Mouse (Mus musculus) thymus, adult 2 months (tissue): Measurements from ENCODE around the gene a. TPM values are rescaled to one million over a fixed set of nuclear protein-coding genes. Genes with fewer than 3 reads are reported as not detected.
A peak's percentile ranks its signal among the peaks of the same experiment; 100 is the strongest.

ENCODE experiments used
- DNase-seq: peaks from one replicate; pipeline ENCODE4 v3.0.0; 2021
- H3K27ac ChIP-seq: fragments of 200-500 bp; 2 replicates; pipeline ENCODE4 v1.5.1; 2012; ENCODE audit warnings: low read length, control low read depth; ENCODE audit not compliant: control insufficient read depth, insufficient read depth
- H3K27me3 ChIP-seq: fragments of 200-500 bp; 2 replicates; pipeline ENCODE4 v1.6.1; 2012; ENCODE audit warnings: mild to moderate bottlenecking, low read length, moderate library complexity, mixed read lengths; ENCODE audit not compliant: control insufficient read depth, insufficient read depth
- H3K36me3 ChIP-seq: fragments of 200-500 bp; 2 replicates; pipeline ENCODE4 v1.6.1; 2012; ENCODE audit warnings: mild to moderate bottlenecking, low read length, moderate library complexity; ENCODE audit not compliant: control insufficient read depth, insufficient read depth
- H3K4me1 ChIP-seq: fragments of 200-500 bp; replicated peaks from 2 replicates; pipeline ENCODE4 v1.6.1; 2012; ENCODE audit warnings: low read length; ENCODE audit not compliant: control insufficient read depth, insufficient read depth
- H3K4me3 ChIP-seq: fragments of 200-500 bp; 2 replicates; pipeline ENCODE4 v1.5.1; 2012; ENCODE audit warnings: mild to moderate bottlenecking, low read length, control low read depth, moderate library complexity; ENCODE audit not compliant: control insufficient read depth, insufficient read depth
- CTCF ChIP-seq: fragments of 200-500 bp; IDR thresholded peaks from 2 replicates; pipeline ENCODE4 v1.5.1; 2012; ENCODE audit warnings: mild to moderate bottlenecking, control low read depth, low read length, moderate library complexity, borderline replicate concordance; ENCODE audit not compliant: control insufficient read depth, poor library complexity, insufficient read depth; ENCODE audit errors: extremely low read depth
- POLR2A ChIP-seq: fragments of 200-500 bp; IDR thresholded peaks from 2 replicates; pipeline ENCODE4 v1.6.1; 2012; ENCODE audit warnings: mild to moderate bottlenecking, low read length, control low read depth, moderate library complexity; ENCODE audit not compliant: control insufficient read depth, poor library complexity, insufficient read depth; ENCODE audit errors: extremely low read depth
- WGBS: fragments of 180-500 bp; shearing (Covaris S2); methylation state at CpG from one replicate; pipeline ENCODE4 v1.1.7; 2018; 5-methylcytosine and 5-hydroxymethylcytosine counted together
- polyA plus RNA-seq: library from polyadenylated mRNA; depleted of rRNA; stranded (reverse); fragments of >200 nt; gene quantifications from 2 replicates; pipeline ENCODE4 v1.2.3, GENCODE M21; 2012

Gene a
- polyA plus RNA-seq, 1 experiment: 4.7 TPM

- no peak for TF ChIP-seq CTCF
- TF ChIP-seq POLR2A: no peak
- Histone ChIP-seq H3K4me3 (no peak overlapping the region), H3K36me3 (no peaks in the 10 kb centered on the region), H3K27ac (no peak overlapping the region), H3K27me3 (no peaks in the 10 kb centered on the region), H3K4me1 (peaks cover 4% of the 10 kb centered on the region; the same call in 1 of the 2 replicates)
- no peak for DNase-seq
- 80% methylated on average over 7 of the region's 7 CpGs for WGBS
Observed at GRCm38 (mm10) chr2:155030831-155031230, 239.6 kb downstream of the a start.

- H3K27ac ChIP-seq: no peak overlapping the region
Observed at GRCm38 (mm10) chr2:155032938-155033710, 241.9 kb downstream of the a start.

GRCm38 (mm10) chr2:155039956-155040355 lies 248.8 kb downstream of the a start:
- 91% methylated on average over 4 of the region's 4 CpGs for WGBS
- no peaks in the 10 kb centered on the region for H3K27me3 ChIP-seq

More at GRCm38 (mm10) chr2:155032938-155033710, 241.9 kb downstream of the a start:
- DNase-seq: no peak
- Histone ChIP-seq H3K27me3 (no peaks in the 10 kb centered on the region), H3K4me1 (peaks cover 4% of the 10 kb centered on the region; the same call in 1 of the 2 replicates), H3K4me3 (0 out of 2 replicates have a peak overlapping the region, but pooled peaks have one; percentile 4), H3K36me3 (no peaks in the 10 kb centered on the region)
- WGBS: 33% methylated on average over 19 of the region's 19 CpGs
- no peak for TF ChIP-seq POLR2A
- TF ChIP-seq CTCF: no peak

GRCm38 (mm10) chr2:155044542-155044941 lies 253.3 kb downstream of the a start:
- TF ChIP-seq CTCF (no peak), POLR2A (no peak)
- H3K27me3 ChIP-seq: no peaks in the 10 kb centered on the region
- H3K36me3 ChIP-seq: no peaks in the 10 kb centered on the region
- no peak overlapping the region for H3K27ac ChIP-seq
- H3K4me3 ChIP-seq: no peak overlapping the region
- WGBS: 94% methylated on average over 3 of the region's 3 CpGs
- DNase-seq: no peak
- peaks cover 7% of the 10 kb centered on the region for H3K4me1 ChIP-seq

More at GRCm38 (mm10) chr2:155039956-155040355, 248.8 kb downstream of the a start:
- no peak for TF ChIP-seq POLR2A
- TF ChIP-seq CTCF: no peak
- H3K4me3 ChIP-seq: no peak overlapping the region
- H3K27ac ChIP-seq: no peak overlapping the region
- H3K36me3 ChIP-seq: no peaks in the 10 kb centered on the region
- no peaks in the 10 kb centered on the region for H3K4me1 ChIP-seq
- DNase-seq: no peak

- Histone ChIP-seq H3K27ac (no peak overlapping the region), H3K4me3 (no peak overlapping the region), H3K36me3 (no peaks in the 10 kb centered on the region), H3K4me1 (peaks cover 8% of the 10 kb centered on the region), H3K27me3 (no peaks in the 10 kb centered on the region)
- no peak for DNase-seq
- 92% methylated on average over 3 of the region's 3 CpGs for WGBS
- TF ChIP-seq CTCF: no peak
- no peak for TF ChIP-seq POLR2A
Observed at GRCm38 (mm10) chr2:155045075-155045474, 253.9 kb downstream of the a start.

GRCm38 (mm10) chr2:155046803-155047202 lies 255.6 kb downstream of the a start:
- Histone ChIP-seq H3K4me3 (no peak overlapping the region), H3K36me3 (no peaks in the 10 kb centered on the region), H3K27ac (no peak overlapping the region), H3K4me1 (peaks cover 16% of the 10 kb centered on the region), H3K27me3 (no peaks in the 10 kb centered on the region)
- no peak for DNase-seq
- TF ChIP-seq POLR2A (no peak), CTCF (no peak)
- WGBS: 82% methylated on average over 2 of the region's 2 CpGs
